Mouse (Mus musculus) heart, postnatal 14 days (tissue): ENCODE data around the gene Ppp1r9a. TPM values are rescaled to one million over a fixed set of nuclear protein-coding genes. Genes with fewer than 3 reads are reported as not detected.
A peak's percentile ranks its signal among the peaks of the same experiment; 100 is the strongest.

Experiments
- DNase-seq, 2 experiments: peaks; one replicate each; pipeline ENCODE4 v3.0.0; 2021 to 2022
- intact Hi-C: fragments of 180-260 bp; cut with DNase I; formaldehyde crosslinking; loops from one replicate; pipeline ENCODE4 v1.15.1; 2025
- total RNA-seq, 2 experiments: library from RNA; stranded (reverse); gene quantifications; 2 replicates each; pipeline ENCODE4 v1.2.3; 2021

Ppp1r9a gene
- total RNA-seq, 2 experiments from 2014 or later: 18.1 to 18.6 TPM

- DNase-seq: no peak
- intact Hi-C loops: no loop called here
Observed at GRCm38 (mm10) chr6:5180645-5181044, 277.9 kb downstream of the Ppp1r9a start.

- DNase-seq: no peak
- intact Hi-C loops: no loop called here
Observed at GRCm38 (mm10) chr6:5186229-5186950, 283.7 kb downstream of the Ppp1r9a start.

- intact Hi-C loops: no loop called here
- DNase-seq: no peak
Observed at GRCm38 (mm10) chr6:5187586-5187985, 284.9 kb downstream of the Ppp1r9a start.

GRCm38 (mm10) chr6:5188036-5188435 lies 285.3 kb downstream of the Ppp1r9a start:
- no peak for DNase-seq
- intact Hi-C loops: no loop called here

- DNase-seq: no peak
- intact Hi-C loops: no loop called here
Observed at GRCm38 (mm10) chr6:5188938-5189337, 286.2 kb downstream of the Ppp1r9a start.

- intact Hi-C loops: no loop called here
- peak in 1 of 2 experiments; percentile 24 for DNase-seq
Observed at GRCm38 (mm10) chr6:5189507-5189906, 286.8 kb downstream of the Ppp1r9a start.

- no peak for DNase-seq
- intact Hi-C loops: no loop called here
Observed at GRCm38 (mm10) chr6:5190761-5191160, 288.0 kb downstream of the Ppp1r9a start.

GRCm38 (mm10) chr6:5193693-5194092 lies 291.0 kb downstream of the Ppp1r9a start, which contains the start of gene Pon1:
Gene Pon1 (minus strand): TSS chr6:5193946.
- no peak for DNase-seq
- intact Hi-C loops: no loop called here

GRCm38 (mm10) chr6:5198590-5198989 lies 295.9 kb downstream of the Ppp1r9a start:
- intact Hi-C loops: no loop called here
- no peak for DNase-seq

- intact Hi-C loops: no loop called here
- no peak for DNase-seq
Observed at GRCm38 (mm10) chr6:5199376-5199905, 296.7 kb downstream of the Ppp1r9a start.

- intact Hi-C loops: no loop called here
- no peak for DNase-seq
Observed at GRCm38 (mm10) chr6:5199916-5200315, 297.2 kb downstream of the Ppp1r9a start.

GRCm38 (mm10) chr6:5207817-5208216 lies 305.1 kb downstream of the Ppp1r9a start:
- DNase-seq: no peak
- intact Hi-C loops: no loop called here

Other genes with a start within 250 kb of the Ppp1r9a start
- gene Sgce, start 155.7 kb upstream of the Ppp1r9a start, total RNA-seq: 10 to 100 TPM; 27.8 to 29.0 TPM
- gene Peg10, start 155.6 kb upstream of the Ppp1r9a start, total RNA-seq: 1 to 10 TPM; 1.4 to 1.5 TPM